Mouse (Mus musculus) CH12.LX (cell line): Measurements from ENCODE around the gene Nup210. TPM values are rescaled to one million over a fixed set of nuclear protein-coding genes. Genes with fewer than 3 reads are reported as not detected.
A peak's percentile ranks its signal among the peaks of the same experiment; 100 is the strongest.

Experiments
- DNase-seq: peaks from one replicate; pipeline ENCODE4 v3.0.0-alpha.2; 2013; ENCODE audit errors: extremely low read depth
- H3K27ac ChIP-seq: 2 replicates; pipeline ENCODE4 v1.5.1; 2012; ENCODE audit warnings: low read depth, mild to moderate bottlenecking, control low read depth, moderate library complexity; ENCODE audit not compliant: insufficient read depth
- H3K27me3 ChIP-seq: replicated peaks from 2 replicates; pipeline ENCODE3; 2012; ENCODE audit warnings: inconsistent platforms
- H3K36me3 ChIP-seq, 2 experiments: replicated peaks in 1 of 2; 2 replicates each; pipeline versions ENCODE3 to v1.6.1; 2012; ENCODE audit warnings: inconsistent platforms in 1 of 2, low read length in 1 of 2, mild to moderate bottlenecking in 1 of 2, mixed read lengths in 1 of 2, moderate library complexity in 1 of 2; ENCODE audit not compliant: control insufficient read depth in 1 of 2, insufficient read depth in 1 of 2
- H3K4me1 ChIP-seq, 2 experiments: 2 replicates each; pipeline ENCODE4 v1.6.1; 2012; ENCODE audit warnings: inconsistent platforms in 1 of 2, moderate library complexity in 1 of 2; ENCODE audit not compliant: insufficient read depth in 2 of 2, control insufficient read depth in 1 of 2
- H3K4me2 ChIP-seq: 2 replicates; pipeline ENCODE4 v1.6.1; 2012; ENCODE audit warnings: low read depth, mild to moderate bottlenecking, control low read depth; ENCODE audit not compliant: poor library complexity, insufficient read depth, severe bottlenecking
- H3K4me3 ChIP-seq, 3 experiments: fragments of 150-350 bp in 1 of 3; sonication (generic) in 1 of 3; replicated peaks in 1 of 3; 2 replicates each; pipeline versions ENCODE3 to v1.5.1; 2011 to 2012; ENCODE audit warnings: low read depth in 2 of 3, low read length in 2 of 3, mild to moderate bottlenecking in 2 of 3, moderate library complexity in 2 of 3, control low read depth in 1 of 3, improper control_type of control experiment in 1 of 3, inconsistent platforms in 1 of 3, mixed read lengths in 1 of 3; ENCODE audit not compliant: poor library complexity in 1 of 3
- H3K79me2 ChIP-seq: replicated peaks from 2 replicates; pipeline ENCODE4 v1.6.1; 2012; ENCODE audit warnings: mild to moderate bottlenecking, moderate library complexity; ENCODE audit not compliant: control insufficient read depth, poor library complexity, insufficient read depth, severe bottlenecking; ENCODE audit errors: extremely low read depth
- H3K9ac ChIP-seq: 2 replicates; pipeline ENCODE4 v1.6.1; 2012; ENCODE audit warnings: low read depth, mild to moderate bottlenecking, control low read depth, moderate library complexity; ENCODE audit not compliant: insufficient read depth
- H3K9me3 ChIP-seq: replicated peaks from 2 replicates; pipeline ENCODE3; 2012; ENCODE audit warnings: low read length, inconsistent platforms, mixed read lengths
- BHLHE40 ChIP-seq: IDR thresholded peaks from 2 replicates; pipeline ENCODE4 v1.6.1; 2011; ENCODE audit warnings: mild to moderate bottlenecking, low read depth, low read length, improper control_type of control experiment
- CHD1 ChIP-seq: IDR thresholded peaks from 2 replicates; pipeline ENCODE4 v1.6.1; 2012; ENCODE audit warnings: low read depth, low read length, improper control_type of control experiment, inconsistent platforms
- CHD2 ChIP-seq: IDR thresholded peaks from 2 replicates; pipeline ENCODE4 v1.6.1; 2011; ENCODE audit warnings: low read length, improper control_type of control experiment
- ELF1 ChIP-seq: IDR thresholded peaks from 2 replicates; pipeline ENCODE4 v1.6.1; 2014; ENCODE audit warnings: low read depth, mild to moderate bottlenecking, inconsistent platforms, low read length, improper control_type of control experiment
- EP300 ChIP-seq: IDR thresholded peaks from 2 replicates; pipeline ENCODE4 v1.6.1; 2011; ENCODE audit warnings: low read length, improper control_type of control experiment
- ETS1 ChIP-seq: conservative IDR thresholded peaks from 2 replicates; pipeline ENCODE4 v1.6.1; 2012; ENCODE audit warnings: low read depth, mild to moderate bottlenecking, inconsistent platforms, low read length, improper control_type of control experiment, moderate library complexity
- HCFC1 ChIP-seq: IDR thresholded peaks from 2 replicates; pipeline ENCODE4 v1.6.1; 2012; ENCODE audit warnings: low read depth, mild to moderate bottlenecking, inconsistent platforms, low read length, improper control_type of control experiment
- IRF4 ChIP-seq: IDR thresholded peaks from 2 replicates; pipeline ENCODE4 v1.6.1; 2014; ENCODE audit warnings: low read depth, mild to moderate bottlenecking, inconsistent platforms, low read length, improper control_type of control experiment
- JUND ChIP-seq: conservative IDR thresholded peaks from 2 replicates; pipeline ENCODE4 v1.6.1; 2011; ENCODE audit warnings: low read depth, low read length, improper control_type of control experiment
- MAX ChIP-seq: IDR thresholded peaks from 2 replicates; pipeline ENCODE4 v1.6.1; 2011; ENCODE audit warnings: low read length, improper control_type of control experiment
- MAZ ChIP-seq: IDR thresholded peaks from 2 replicates; pipeline ENCODE4 v1.6.1; 2012; ENCODE audit warnings: low read depth, mild to moderate bottlenecking, inconsistent platforms, low read length, improper control_type of control experiment, moderate library complexity
- MXI1 ChIP-seq: IDR thresholded peaks from 2 replicates; pipeline ENCODE4 v1.6.1; 2011; ENCODE audit warnings: mild to moderate bottlenecking, low read depth, low read length, improper control_type of control experiment
- NRF1 ChIP-seq: IDR thresholded peaks from 2 replicates; pipeline ENCODE4 v1.6.1; 2014; ENCODE audit warnings: low read depth, mild to moderate bottlenecking, inconsistent platforms, low read length, improper control_type of control experiment, moderate library complexity
- POLR2A ChIP-seq: IDR thresholded peaks from 2 replicates; pipeline ENCODE4 v1.6.1; 2011; ENCODE audit warnings: low read depth, mild to moderate bottlenecking, improper control_type of control experiment, low read length
- SIN3A ChIP-seq: IDR thresholded peaks from 2 replicates; pipeline ENCODE4 v1.6.1; 2012; ENCODE audit warnings: low read length, improper control_type of control experiment, inconsistent platforms
- SMC3 ChIP-seq: IDR thresholded peaks from 2 replicates; pipeline ENCODE4 v1.6.1; 2011; ENCODE audit warnings: low read depth, low read length, improper control_type of control experiment
- TCF12 ChIP-seq: IDR thresholded peaks from 2 replicates; pipeline ENCODE4 v1.6.1; 2014; ENCODE audit warnings: low read depth, mild to moderate bottlenecking, inconsistent platforms, low read length, improper control_type of control experiment
- USF1 ChIP-seq: IDR thresholded peaks from 2 replicates; pipeline ENCODE4 v1.6.1; 2014; ENCODE audit warnings: low read depth, mild to moderate bottlenecking, inconsistent platforms, low read length, improper control_type of control experiment
- ZC3H11A ChIP-seq: IDR thresholded peaks from 2 replicates; pipeline ENCODE4 v1.6.1; 2012; ENCODE audit warnings: low read depth, mild to moderate bottlenecking, inconsistent platforms, low read length, improper control_type of control experiment
- ZMIZ1 ChIP-seq: IDR thresholded peaks from 2 replicates; pipeline ENCODE4 v1.6.1; 2012; ENCODE audit warnings: low read depth, mild to moderate bottlenecking, inconsistent platforms, low read length, improper control_type of control experiment
- dilution Hi-C: fragments of 300-500 bp; cut with MboI; formaldehyde crosslinking; loops from 2 replicates; pipeline ENCODE4 v1.14.3; 2020; ENCODE audit warnings: low sequenced_read_pairs; ENCODE audit not compliant: extremely low pct_unique_long_range_greater_than_20kb, extremely low pct_ligation_motif_present
- in situ Hi-C: fragments of 300-500 bp; cut with MboI; formaldehyde crosslinking; loops from 3 replicates; pipeline ENCODE4 v1.14.3; 2019; ENCODE audit warnings: low sequenced_read_pairs, low pct_ligation_motif_present, low pct_unique_long_range_greater_than_20kb, mixed read lengths
- polyA plus RNA-seq: library from polyadenylated mRNA; unstranded; fragments of >175 nt; gene quantifications from 2 replicates; pipeline ENCODE4 v1.2.1, GENCODE M21; 2012; ENCODE audit warnings: low read depth; ENCODE audit not compliant: insufficient read length
- total RNA-seq, 2 experiments: library from RNA; depleted of rRNA; stranded (reverse); fragments of 300-350 nt in 1 of 2; fragments of >200 nt in 1 of 2; gene quantifications; 2 replicates each; pipeline ENCODE4 v1.2.3; 2012 to 2014

The Nup210 gene
- total and polyA plus RNA-seq, 3 experiments = 41.9 to 103 (median 73.1) TPM

DNA sequence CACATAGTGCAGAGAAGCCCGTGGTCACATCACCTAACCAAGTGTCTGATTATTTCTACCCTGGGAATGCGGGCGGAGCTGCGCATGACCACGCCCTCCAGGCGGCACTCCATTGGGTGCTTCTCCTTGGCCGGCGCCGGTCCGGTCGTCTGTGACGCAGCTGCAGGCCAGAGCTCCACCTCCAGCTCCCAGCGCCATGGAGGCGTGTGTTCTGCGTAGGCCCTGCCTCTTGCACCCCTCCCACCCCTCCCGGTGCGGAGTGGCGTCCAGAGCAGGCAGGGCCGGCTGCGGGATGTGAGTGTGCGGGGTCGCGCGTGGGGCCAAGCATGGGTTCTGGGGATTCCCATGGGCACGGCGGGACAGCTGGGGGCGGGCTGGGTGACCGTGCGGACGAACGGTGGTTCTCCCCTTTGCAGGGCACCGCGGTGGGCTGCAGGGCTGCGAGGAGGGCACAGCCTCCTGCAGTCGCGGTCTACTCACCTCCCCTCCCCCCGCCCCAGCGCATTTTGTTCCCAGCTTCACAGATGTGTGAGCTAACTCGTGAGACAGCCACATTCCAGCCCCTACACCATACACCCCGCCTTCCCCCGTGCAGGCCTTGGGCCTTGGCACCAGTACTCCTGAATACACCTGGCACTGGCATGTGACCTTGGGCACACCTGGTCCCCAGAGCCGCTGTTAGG lies 40.1 kb upstream of the Nup210 start, which contains the start of gene Hdac11:
TSS of gene Hdac11 (plus strand) at position 112 of the 683 bp plus-strand sequence.
- Histone ChIP-seq H3K36me3 (no peaks in the 10 kb centered on the region), H3K27me3 (peaks cover 84% of the 10 kb centered on the region), H3K27ac (no peak within 1 kb of the TSS), H3K9ac (peak within 1 kb of the TSS; percentile 42), H3K9me3 (no peaks in the 10 kb centered on the region), H3K79me2 (no peaks in the 10 kb centered on the region), H3K4me2 (peak within 1 kb of the TSS; percentile 46), H3K4me1 (peaks cover 6 to 11% of the 10 kb centered on the region in 2 experiments), H3K4me3 (peak within 1 kb of the TSS; percentile 45 to 70 (median 46))
- dilution Hi-C loops (no loop called here), in situ Hi-C loops (loop anchor here (25.0 kb wide), 1 partner anchor 256 kb away; the partner anchor contains the start of gene Wnt7a)
- TF ChIP-seq CHD1 = no peak
- peak; percentile 30; the same call in 1 of the 2 replicates for TF ChIP-seq MAZ
- TF ChIP-seq ZMIZ1 = no peak; the same call in 1 of the 2 replicates
- 0 out of 2 replicates have a peak, but pooled peaks have one; percentile 11 for TF ChIP-seq MAX
- peak; percentile 66 for TF ChIP-seq MXI1
- peak; percentile 30; the same call in 1 of the 2 replicates for TF ChIP-seq POLR2A
- no peak for TF ChIP-seq SIN3A
- peak; percentile 83 for TF ChIP-seq NRF1
- TF ChIP-seq EP300 = no peak
- no peak for TF ChIP-seq SMC3
- 0 out of 2 replicates have a peak, but pooled peaks have one; percentile 30 for TF ChIP-seq TCF12
- no peak for TF ChIP-seq JUND
- TF ChIP-seq IRF4 = no peak
- no peak for TF ChIP-seq USF1
- DNase-seq = peak; percentile 78

DNA sequence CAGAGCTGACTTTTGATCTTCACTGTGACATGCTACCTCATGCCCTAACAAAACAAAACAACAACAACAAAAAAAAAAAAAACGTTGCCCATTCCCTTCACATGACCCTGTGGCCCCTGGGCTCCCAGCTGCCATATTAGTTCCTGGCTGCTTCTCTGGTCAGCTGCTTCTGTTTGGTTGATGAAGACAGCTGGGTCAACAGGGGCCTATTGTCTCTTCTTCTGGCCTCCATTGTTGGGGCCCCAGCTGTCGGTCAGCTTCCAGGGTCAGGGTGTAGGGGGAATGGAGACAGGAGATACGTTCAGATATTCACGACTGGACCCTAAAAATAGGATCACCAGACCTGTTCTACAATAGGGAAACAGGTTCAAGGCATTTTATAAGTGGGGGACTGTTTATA lies 39.4 kb upstream of the Nup210 start:
- H3K4me3 ChIP-seq = no peak overlapping the region
- TF ChIP-seq HCFC1 (no peak), CHD2 (no peak), ELF1 (no peak), BHLHE40 (no peak), ZC3H11A (no peak), ETS1 (no peak), NRF1 (no peak), SIN3A (no peak)
- no peak overlapping the region for H3K27ac ChIP-seq
- peaks cover 81% of the 10 kb centered on the region for H3K27me3 ChIP-seq
- in situ Hi-C loops (loop anchor here (25.0 kb wide), 1 partner anchor 256 kb away; the partner anchor contains the start of gene Wnt7a), dilution Hi-C loops (no loop called here)
- 0 out of 2 replicates have a peak overlapping the region, but pooled peaks have one; percentile 13 for H3K4me2 ChIP-seq
- H3K79me2 ChIP-seq = no peaks in the 10 kb centered on the region
- H3K9me3 ChIP-seq = no peaks in the 10 kb centered on the region
- H3K9ac ChIP-seq = no peak overlapping the region
- no peaks in the 10 kb centered on the region for H3K36me3 ChIP-seq
- no peak for DNase-seq
- peaks cover 6 to 11% of the 10 kb centered on the region in 2 experiments for H3K4me1 ChIP-seq
